Mouse (Mus musculus) forebrain, embryonic 14.5 days (tissue): ENCODE measurements around the gene Hsh2d. TPM values are rescaled to one million over a fixed set of nuclear protein-coding genes. Genes with fewer than 3 reads are reported as not detected.

Experiments
- ATAC-seq: fragments of 200-750 bp; cut with Nextera tagmentation; 2 replicates; pipeline ENCODE4 v1.8.0; 2017; ENCODE audit warnings: mild to moderate bottlenecking, moderate library complexity
- DNase-seq: peaks from one replicate; pipeline ENCODE4 v3.0.0-alpha.2; 2015; ENCODE audit warnings: low spot score
- H3K27ac ChIP-seq: fragments of 300-500 bp; sonication (generic); 2 replicates; pipeline ENCODE4 v1.5.1; 2014; ENCODE audit warnings: low read depth, mild to moderate bottlenecking, control low read depth, low read length, moderate library complexity
- H3K27me3 ChIP-seq: fragments of 300-500 bp; sonication (generic); replicated peaks from 2 replicates; pipeline ENCODE4 v1.6.1; 2014; ENCODE audit warnings: low read length, control low read depth, mixed read lengths; ENCODE audit not compliant: control insufficient read depth, insufficient read depth
- H3K36me3 ChIP-seq: fragments of 300-500 bp; sonication (generic); 2 replicates; pipeline ENCODE4 v1.6.1; 2014; ENCODE audit warnings: low read length, control low read depth; ENCODE audit not compliant: control insufficient read depth, insufficient read depth
- H3K4me1 ChIP-seq: fragments of 300-500 bp; sonication (generic); 2 replicates; pipeline ENCODE4 v1.6.1; 2014; ENCODE audit warnings: antibody characterized with exemption, low read length, control low read depth; ENCODE audit not compliant: control insufficient read depth, insufficient read depth
- H3K4me2 ChIP-seq: fragments of 300-500 bp; sonication (generic); 2 replicates; pipeline ENCODE4 v1.6.1; 2014; ENCODE audit warnings: mild to moderate bottlenecking, control low read depth, low read length
- H3K4me3 ChIP-seq: fragments of 300-500 bp; sonication (generic); 2 replicates; pipeline ENCODE4 v1.5.1; 2014; ENCODE audit warnings: low read depth, low read length, control low read depth
- H3K9ac ChIP-seq: fragments of 300-500 bp; sonication (generic); 2 replicates; pipeline ENCODE4 v1.6.1; 2014; ENCODE audit warnings: mild to moderate bottlenecking, low read length, control low read depth, moderate library complexity
- H3K9me3 ChIP-seq: fragments of 300-500 bp; sonication (generic); replicated peaks from 2 replicates; pipeline ENCODE4 v1.6.1; 2016; ENCODE audit warnings: low read length, control low read depth, mixed read lengths; ENCODE audit not compliant: control insufficient read depth
- WGBS: fragments of 180-500 bp; shearing (Covaris S2); extraction: QIAGEN DNeasy Blood & Tissue Kit; methylation state at CpG from one replicate; pipeline ENCODE4 v1.1.7; 2014; 5-methylcytosine and 5-hydroxymethylcytosine counted together
- polyA plus RNA-seq: library from polyadenylated mRNA; unstranded; fragments of >200 nt; fragmentation: Nextera tagmentation; extraction: Ambion mirVana; gene quantifications from 2 replicates; pipeline ENCODE4 v1.2.1, GENCODE M21; 2014

Hsh2d gene
- not detected in 2 replicates for polyA plus RNA-seq

GRCm38 (mm10) chr8:72189417-72190214 lies at the start of gene Hsh2d:
Hsh2d (plus strand) TSS chr8:72189638.
- ATAC-seq = no peak
- no peak for DNase-seq

GRCm38 (mm10) chr8:72143256-72143824 lies 46.1 kb upstream of the Hsh2d start:
- H3K4me3 ChIP-seq = no peak overlapping the region
- H3K4me1 ChIP-seq = no peaks in the 10 kb centered on the region
- no peak overlapping the region for H3K27ac ChIP-seq
- no peak overlapping the region for H3K4me2 ChIP-seq
- 95% methylated on average over 13 of the region's 13 CpGs for WGBS
- peaks cover 88% of the 10 kb centered on the region for H3K36me3 ChIP-seq
- no peak overlapping the region for H3K9ac ChIP-seq
- H3K9me3 ChIP-seq = no peaks in the 10 kb centered on the region
- DNase-seq = no peak
- H3K27me3 ChIP-seq = no peaks in the 10 kb centered on the region
- no peak for ATAC-seq

More at GRCm38 (mm10) chr8:72189417-72190214, at the start of gene Hsh2d:
- H3K4me1 ChIP-seq = no peaks in the 10 kb centered on the region
- no peaks in the 10 kb centered on the region for H3K36me3 ChIP-seq
- H3K4me2 ChIP-seq = no peak within 1 kb of the TSS
- H3K27me3 ChIP-seq = no peaks in the 10 kb centered on the region
- H3K27ac ChIP-seq = no peak within 1 kb of the TSS
- 73% methylated on average over 12 of the region's 12 CpGs for WGBS
- no peaks in the 10 kb centered on the region for H3K9me3 ChIP-seq
- no peak within 1 kb of the TSS for H3K4me3 ChIP-seq
- no peak within 1 kb of the TSS for H3K9ac ChIP-seq

- no peaks in the 10 kb centered on the region for H3K4me1 ChIP-seq
- DNase-seq = no peak
- no peak overlapping the region for H3K4me2 ChIP-seq
- no peak overlapping the region for H3K27ac ChIP-seq
- no peak overlapping the region for H3K9ac ChIP-seq
- ATAC-seq = no peak
- H3K27me3 ChIP-seq = no peaks in the 10 kb centered on the region
- H3K9me3 ChIP-seq = no peaks in the 10 kb centered on the region
- no peak overlapping the region for H3K4me3 ChIP-seq
- peaks cover 87% of the 10 kb centered on the region for H3K36me3 ChIP-seq
- 92% methylated on average over 5 of the region's 5 CpGs for WGBS
These were observed 45.0 kb upstream of the Hsh2d start for GRCm38 (mm10) chr8:72144345-72144975.

- H3K9me3 ChIP-seq = no peaks in the 10 kb centered on the region
- ATAC-seq (no peak), DNase-seq (no peak)
- peaks cover 88% of the 10 kb centered on the region for H3K36me3 ChIP-seq
- no peaks in the 10 kb centered on the region for H3K4me1 ChIP-seq
- 93% methylated on average over 3 of the region's 3 CpGs for WGBS
- no peaks in the 10 kb centered on the region for H3K27me3 ChIP-seq
- no peak overlapping the region for H3K9ac ChIP-seq
- no peak overlapping the region for H3K4me2 ChIP-seq
- H3K4me3 ChIP-seq = no peak overlapping the region
- no peak overlapping the region for H3K27ac ChIP-seq
These were observed 43.9 kb upstream of the Hsh2d start for GRCm38 (mm10) chr8:72145511-72145910.

GRCm38 (mm10) chr8:72146056-72146455 lies 43.4 kb upstream of the Hsh2d start:
- H3K27ac ChIP-seq = no peak overlapping the region
- no peak overlapping the region for H3K4me3 ChIP-seq
- H3K9me3 ChIP-seq = no peaks in the 10 kb centered on the region
- H3K27me3 ChIP-seq = no peaks in the 10 kb centered on the region
- no peak overlapping the region for H3K9ac ChIP-seq
- ATAC-seq = no peak
- H3K4me1 ChIP-seq = no peaks in the 10 kb centered on the region
- peaks cover 87% of the 10 kb centered on the region for H3K36me3 ChIP-seq
- 79% methylated on average over 1 of the region's 1 CpGs for WGBS
- DNase-seq = no peak
- no peak overlapping the region for H3K4me2 ChIP-seq

GRCm38 (mm10) chr8:72146556-72146955 lies 42.9 kb upstream of the Hsh2d start:
- Histone ChIP-seq H3K27ac (no peak overlapping the region), H3K4me2 (no peak overlapping the region), H3K4me3 (no peak overlapping the region), H3K4me1 (no peaks in the 10 kb centered on the region), H3K36me3 (peaks cover 87% of the 10 kb centered on the region), H3K27me3 (no peaks in the 10 kb centered on the region), H3K9me3 (no peaks in the 10 kb centered on the region), H3K9ac (no peak overlapping the region)
- ATAC-seq (no peak), DNase-seq (no peak)
- 99% methylated on average over 3 of the region's 3 CpGs for WGBS

- no peaks in the 10 kb centered on the region for H3K27me3 ChIP-seq
- H3K4me1 ChIP-seq = no peaks in the 10 kb centered on the region
- H3K4me2 ChIP-seq = no peak overlapping the region
- DNase-seq (no peak), ATAC-seq (no peak)
- no peak overlapping the region for H3K4me3 ChIP-seq
- H3K27ac ChIP-seq = no peak overlapping the region
- peaks cover 87% of the 10 kb centered on the region for H3K36me3 ChIP-seq
- H3K9me3 ChIP-seq = no peaks in the 10 kb centered on the region
- 89% methylated on average over 2 of the region's 2 CpGs for WGBS
- no peak overlapping the region for H3K9ac ChIP-seq
These were observed 42.2 kb upstream of the Hsh2d start for GRCm38 (mm10) chr8:72147266-72147665.

GRCm38 (mm10) chr8:72149056-72149455 lies 40.4 kb upstream of the Hsh2d start:
- H3K9me3 ChIP-seq = no peaks in the 10 kb centered on the region
- H3K36me3 ChIP-seq = peaks cover 81% of the 10 kb centered on the region
- H3K4me2 ChIP-seq = no peak overlapping the region
- H3K4me1 ChIP-seq = no peaks in the 10 kb centered on the region
- ATAC-seq = no peak
- no peak overlapping the region for H3K9ac ChIP-seq
- WGBS = 96% methylated on average over 1 of the region's 1 CpGs
- H3K4me3 ChIP-seq = no peak overlapping the region
- H3K27ac ChIP-seq = no peak overlapping the region
- DNase-seq = no peak
- H3K27me3 ChIP-seq = no peaks in the 10 kb centered on the region
